Mouse (Mus musculus): ENCODE results near the gene Eral1.

GRCm38 (mm10) chr11:78033931-78034617 lies 46.1 kb downstream of the Eral1 start:
- TF ChIP-seq CTCF (IDR thresholded peaks at IDR 0.05; ENCODE audit: borderline replicate concordance, insufficient read depth, low read length) (no peak), POLR2A (IDR thresholded peaks at IDR 0.05; ENCODE audit: low read depth, low read length) (no peak)

All from embryonic fibroblast, embryonic 13.5 days (primary cell).